Mouse (Mus musculus): Measurements from ENCODE around the gene Chsy1.

GRCm38 (mm10) chr7:66209920-66210319 lies 100.6 kb downstream of the Chsy1 start:
- TF ChIP-seq CTCF (IDR thresholded peaks at IDR 0.05; ENCODE audit: low read depth, low read length) (no peak), POLR2A (IDR thresholded peaks at IDR 0.05; ENCODE audit: borderline replicate concordance, low read depth, low read length) (no peak)

All from bone marrow macrophage, adult 2 months (primary cell).